Mouse (Mus musculus) monocyte, adult 2 months (primary cell): ENCODE measurements around the gene Styx.
"Not testable (repeated sequence)": the region's sequence is repeated elsewhere in the genome, so short reads cannot be mapped to it uniquely, and the experiment has no call there.

Source experiments
- DNase-seq, 2 experiments: peaks; one replicate each; pipeline ENCODE4 v3.0.0; 2022; ENCODE audit warnings: low spot score in 2 of 2, low read depth in 1 of 2

The Styx gene

GRCm38 (mm10) chr14:45364211-45365195, 13.6 kb downstream of the Styx start:
- no peak for DNase-seq

DNA sequence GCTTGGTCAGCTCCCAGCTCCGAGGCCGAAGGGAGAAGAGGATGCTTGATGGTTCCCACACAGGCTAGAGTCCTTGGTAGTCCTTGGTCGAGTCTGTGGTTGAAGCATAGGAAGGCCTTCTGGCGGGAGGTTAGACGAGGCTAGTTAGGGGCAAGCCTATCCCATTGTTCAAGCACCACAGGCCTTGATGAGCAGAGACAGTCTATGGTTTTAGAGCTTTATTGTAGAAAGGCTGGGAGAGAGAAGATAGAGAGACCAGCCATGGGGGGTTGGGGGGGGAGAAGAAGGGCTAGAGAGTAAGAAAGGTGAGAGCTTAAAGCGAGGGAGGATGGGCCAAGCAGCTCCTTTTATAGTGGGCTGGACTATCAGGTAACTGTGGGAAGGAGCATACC, 14.3 kb downstream of the Styx start:
- DNase-seq = no peak

DNA sequence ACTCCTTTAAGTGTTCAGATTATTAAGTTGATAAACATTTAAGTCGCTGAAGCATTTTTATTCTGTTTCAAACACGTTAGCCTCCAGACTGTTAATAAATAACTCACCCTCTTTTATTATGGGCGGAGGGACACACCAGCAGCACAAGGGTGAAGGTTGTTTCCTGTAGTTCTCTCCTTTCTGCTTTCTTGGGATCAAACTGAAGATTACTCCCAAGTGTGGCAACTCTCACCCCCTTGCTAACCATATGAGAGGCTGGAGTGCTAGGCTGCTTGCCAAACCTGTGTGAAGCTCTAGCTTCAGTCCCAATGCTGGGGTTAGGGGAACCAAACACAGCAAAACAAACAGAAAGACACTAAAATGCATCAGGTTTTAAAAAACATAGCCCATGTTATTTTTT, 27.9 kb downstream of the Styx start:
- no peak for DNase-seq

DNA sequence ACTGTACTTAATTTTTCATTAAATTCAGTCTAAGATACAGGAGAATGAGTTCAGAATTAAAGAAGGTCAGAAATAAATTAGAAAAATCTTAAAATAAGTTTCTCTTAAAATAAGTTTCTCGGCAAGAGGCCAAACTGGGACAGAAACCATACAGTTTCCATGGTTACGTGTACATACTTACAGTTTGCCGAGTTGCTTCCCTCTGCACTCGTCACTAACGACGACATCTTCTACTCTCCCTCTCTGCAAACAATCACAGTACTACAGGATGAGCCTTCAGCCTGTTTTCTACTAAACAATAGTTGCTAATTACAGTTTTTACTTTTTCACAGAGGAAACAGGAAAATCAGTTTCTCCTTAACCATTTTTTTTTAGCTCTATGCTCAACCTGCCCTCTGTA, 29.9 kb downstream of the Styx start:
- DNase-seq = no peak

GRCm38 (mm10) chr14:45382912-45383311, 32.0 kb downstream of the Styx start:
- no peak for DNase-seq

DNA sequence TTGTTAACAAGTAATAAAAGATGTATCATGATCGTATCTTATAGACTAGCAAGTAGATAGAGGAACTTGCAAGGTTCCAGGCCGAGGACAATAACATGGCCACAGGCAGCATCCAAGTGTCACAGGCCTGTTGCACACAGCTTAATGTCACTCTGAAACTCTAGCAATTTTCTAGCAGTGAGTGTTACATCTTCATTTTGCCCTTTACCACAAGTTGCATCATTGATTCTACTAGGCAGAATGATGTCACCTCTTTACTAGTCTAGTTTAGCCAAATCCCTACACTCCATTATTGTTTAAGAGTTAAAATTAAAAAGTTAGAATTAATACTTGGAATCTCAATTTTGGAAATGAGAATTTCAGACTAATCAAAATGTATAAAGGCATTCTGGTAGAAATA, 34.7 kb downstream of the Styx start:
- no peak for DNase-seq

- no peak for DNase-seq
Measured at GRCm38 (mm10) chr14:45387480-45387879, 36.6 kb downstream of the Styx start.

GRCm38 (mm10) chr14:45388345-45389181, 37.7 kb downstream of the Styx start:
- DNase-seq = peak in 1 of 2 experiments; percentile 43

DNA sequence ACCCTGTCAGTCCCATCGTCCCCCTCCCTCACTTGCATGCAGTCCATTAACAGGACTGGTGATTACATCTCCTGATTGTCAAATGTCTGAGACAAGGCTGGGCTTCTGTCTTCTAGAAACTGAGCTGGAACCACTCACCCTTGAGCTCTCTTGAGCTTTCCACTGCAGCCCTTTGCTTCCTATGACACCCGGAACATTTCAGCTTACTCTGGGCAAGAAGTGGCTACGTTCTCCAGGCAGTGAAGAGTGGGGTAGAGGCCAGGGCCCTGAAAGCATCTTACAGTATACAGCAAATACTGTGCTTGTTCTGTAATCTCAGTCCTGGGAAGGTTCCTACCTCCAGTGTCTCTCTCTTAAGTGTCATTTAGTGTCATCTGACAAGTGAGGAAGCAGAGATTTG, 38.3 kb downstream of the Styx start:
- no peak for DNase-seq

GRCm38 (mm10) chr14:45399836-45400235, 48.9 kb downstream of the Styx start:
- no peak for DNase-seq

- DNase-seq = no peak
Measured at GRCm38 (mm10) chr14:45403651-45404050, 52.8 kb downstream of the Styx start.

DNA sequence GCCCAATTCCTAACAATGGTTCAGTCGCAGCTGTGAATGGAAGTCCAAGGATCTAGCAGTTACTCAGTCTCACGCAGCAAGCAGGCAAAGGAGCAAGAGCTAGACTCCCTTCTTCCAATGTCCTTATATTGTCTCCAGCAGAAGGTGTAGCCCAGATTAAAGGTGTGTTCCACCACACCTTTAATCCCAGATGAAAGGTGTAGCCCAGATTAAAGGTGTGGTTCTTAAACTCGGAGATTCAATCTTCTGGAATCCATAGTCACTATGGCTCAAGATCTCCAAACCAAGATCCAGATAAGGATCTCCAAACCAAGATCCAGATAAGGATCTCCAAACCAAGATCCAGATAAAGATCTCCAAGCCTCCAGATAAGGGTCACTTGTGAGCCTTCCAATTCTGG, 53.9 kb downstream of the Styx start, which contains the start of gene Gnpnat1:
Gene Gnpnat1 (minus strand): TSS at position 101 of the 400 bp plus-strand sequence.
- DNase-seq = not testable (repeated sequence)

- no peak for DNase-seq
Measured at GRCm38 (mm10) chr14:45416265-45416664, 65.4 kb downstream of the Styx start.

DNA sequence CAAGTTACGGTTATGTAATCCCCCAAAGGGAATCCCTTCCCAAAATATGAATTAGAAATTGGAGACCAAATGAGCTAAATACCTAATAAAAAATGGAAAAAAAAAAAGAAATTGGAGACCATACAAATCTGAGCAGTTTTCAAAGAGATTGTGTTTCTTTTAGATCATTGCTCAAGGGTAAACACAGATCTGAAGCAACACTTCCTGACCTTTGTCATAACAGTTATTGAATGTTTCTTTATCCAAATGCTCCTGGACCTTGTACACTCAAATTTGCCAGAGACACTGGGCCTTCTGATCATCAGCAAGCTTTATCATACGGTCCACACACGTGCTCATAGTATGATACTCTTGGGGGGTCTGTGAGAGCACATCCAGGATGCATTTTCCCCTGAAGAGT, 67.7 kb downstream of the Styx start:
- no peak for DNase-seq

- DNase-seq = no peak
Measured at GRCm38 (mm10) chr14:45419323-45419722, 68.4 kb downstream of the Styx start.

DNA sequence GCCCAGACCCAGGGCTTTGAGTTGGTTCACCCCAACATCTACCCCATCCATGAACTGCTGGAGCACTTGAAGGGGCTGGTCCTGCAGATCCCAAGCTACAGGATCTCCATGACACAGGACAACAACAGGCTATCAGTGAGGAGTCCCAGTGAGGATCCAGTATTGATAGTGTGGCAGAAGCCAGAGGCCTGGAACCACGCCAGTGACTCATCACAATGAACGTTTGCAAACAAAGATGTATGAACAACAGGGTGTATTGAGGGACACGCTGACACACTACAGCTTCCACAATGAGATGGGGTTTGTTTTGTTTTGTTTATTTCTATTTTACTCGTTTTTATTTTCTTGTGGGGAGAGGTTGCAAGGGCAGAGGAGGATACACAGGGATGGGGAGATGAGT, 71.5 kb downstream of the Styx start:
- DNase-seq = no peak

DNA sequence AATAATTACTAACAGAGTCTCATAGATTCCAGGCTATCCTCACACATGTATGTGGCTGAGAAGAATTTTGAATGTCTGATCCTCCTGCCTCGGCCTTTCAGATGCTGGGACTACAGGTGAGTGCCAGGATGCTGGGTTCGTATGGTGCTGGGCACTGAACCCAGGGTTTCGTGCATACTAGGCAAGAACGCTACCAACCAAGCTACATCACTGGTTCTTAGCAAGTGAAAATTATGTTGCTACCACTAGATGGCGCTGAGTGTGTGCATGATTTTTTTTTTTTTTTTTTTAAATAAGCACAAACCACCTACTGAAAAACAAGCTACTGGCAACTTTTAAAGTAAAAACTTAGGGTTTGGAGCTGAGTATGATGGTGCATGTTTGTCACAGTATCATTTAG, 72.3 kb downstream of the Styx start:
- no peak for DNase-seq

DNA sequence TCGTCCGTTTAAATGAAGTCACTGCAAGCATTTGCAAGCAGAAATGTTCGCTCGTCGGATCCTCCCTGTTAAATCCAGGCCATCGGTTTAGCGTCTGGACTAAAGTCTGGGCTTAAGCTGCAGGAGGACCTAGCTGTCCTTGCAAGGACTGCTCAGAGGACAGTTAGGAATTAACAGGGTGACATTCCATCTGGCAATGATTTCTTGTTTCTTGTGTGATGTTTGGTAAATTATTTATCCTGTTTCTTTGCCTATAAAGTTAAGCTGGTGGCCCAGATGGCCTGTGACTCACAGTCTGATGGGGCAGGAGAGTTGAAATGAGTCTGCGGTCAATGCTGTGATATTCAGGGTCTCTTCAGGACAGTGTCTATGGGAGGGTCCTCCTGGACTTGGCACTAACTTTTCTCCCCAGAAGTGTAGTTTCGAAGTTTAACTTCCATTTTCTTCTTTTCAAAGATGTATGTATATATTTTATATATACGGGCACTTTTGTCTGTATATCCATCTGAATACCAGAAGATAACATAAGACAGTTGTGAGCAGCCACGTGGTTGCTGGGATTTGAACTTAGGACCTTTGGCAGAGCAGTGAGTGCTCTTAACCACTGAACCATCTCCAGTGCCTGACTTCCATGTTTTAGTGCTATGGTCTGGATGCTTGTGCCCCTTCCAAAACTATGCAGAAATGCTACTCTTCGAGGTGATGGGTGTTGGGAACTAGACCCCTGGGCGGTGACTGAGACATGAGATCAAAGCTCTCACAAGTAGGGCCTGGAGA, 79.4 kb downstream of the Styx start:
- DNase-seq = no peak

GRCm38 (mm10) chr14:45432003-45432402, 81.1 kb downstream of the Styx start:
- no peak for DNase-seq

- DNase-seq = no peak
Measured at GRCm38 (mm10) chr14:45434220-45434619, 83.3 kb downstream of the Styx start.

DNA sequence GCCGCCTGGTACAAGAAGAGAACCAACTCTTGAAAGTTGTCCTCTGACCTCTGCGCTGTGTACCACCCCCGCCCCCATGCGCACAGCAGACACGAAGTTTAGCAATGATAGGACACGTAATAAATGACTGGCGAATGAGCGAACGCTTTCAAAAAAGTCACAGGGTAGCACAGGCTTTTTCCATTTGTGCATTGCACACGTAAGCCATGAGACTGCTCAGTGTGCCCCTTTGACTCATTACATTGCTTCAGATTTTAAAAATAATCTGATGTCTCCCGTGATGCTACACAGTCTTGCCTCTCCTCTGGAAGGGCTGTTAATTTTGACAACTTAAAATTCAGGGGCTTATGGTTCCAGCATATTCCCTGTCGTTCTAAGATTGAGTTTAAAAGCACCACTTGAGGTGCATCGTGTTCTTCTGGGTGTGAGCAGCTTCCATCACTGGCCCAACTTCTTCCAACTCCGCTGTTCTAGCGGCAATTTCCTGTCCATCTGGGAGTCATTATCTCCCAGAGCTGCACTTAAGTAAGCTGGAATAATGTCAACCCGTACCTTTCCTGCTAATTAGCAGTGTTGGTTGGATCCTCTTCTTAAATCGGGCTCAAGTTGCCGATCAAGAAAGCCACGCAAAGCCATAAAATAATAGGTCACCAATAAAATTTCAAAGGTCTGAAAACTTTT, 87.5 kb downstream of the Styx start:
- DNase-seq = no peak
